Mouse (Mus musculus) gastrocnemius, adult 2 months (tissue): ENCODE data around the gene Ccdc182. TPM values are rescaled to one million over a fixed set of nuclear protein-coding genes. Genes with fewer than 3 reads are reported as not detected.

Experiments
- DNase-seq: peaks from one replicate; pipeline ENCODE4 v3.0.0; 2022
- H3K27ac ChIP-seq: fragments of 200-600 bp; 2 replicates; pipeline ENCODE4 v1.8.1; 2022; ENCODE audit warnings: mild to moderate bottlenecking
- H3K4me3 ChIP-seq: fragments of 200-600 bp; 2 replicates; pipeline ENCODE4 v1.8.1; 2022; ENCODE audit warnings: mild to moderate bottlenecking, moderate library complexity
- CTCF ChIP-seq: fragments of 200-600 bp; IDR thresholded peaks from 2 replicates; pipeline ENCODE4 v1.8.1; 2022; ENCODE audit warnings: antibody characterized with exemption, mild to moderate bottlenecking, moderate library complexity
- intact Hi-C: fragments of 180-260 bp; cut with DNase I; formaldehyde crosslinking; loops from one replicate; pipeline ENCODE4 v1.15.1; 2025
- total RNA-seq, 2 experiments: library from RNA; stranded (reverse); gene quantifications; 2 replicates each; pipeline ENCODE4 v1.2.3; 2021

The Ccdc182 gene
- total RNA-seq, 2 experiments from 2014 or later = not detected

GRCm38 (mm10) chr11:88288400-88288799, 5.5 kb upstream of the Ccdc182 start:
- intact Hi-C loops = loop anchor here (10.0 kb wide), 1 partner anchor 456 kb away; no protein-coding TSS in a partner anchor
- DNase-seq = no peak
- Histone ChIP-seq H3K4me3 (no peak overlapping the region), H3K27ac (no peak overlapping the region)
- TF ChIP-seq CTCF = no peak

DNA sequence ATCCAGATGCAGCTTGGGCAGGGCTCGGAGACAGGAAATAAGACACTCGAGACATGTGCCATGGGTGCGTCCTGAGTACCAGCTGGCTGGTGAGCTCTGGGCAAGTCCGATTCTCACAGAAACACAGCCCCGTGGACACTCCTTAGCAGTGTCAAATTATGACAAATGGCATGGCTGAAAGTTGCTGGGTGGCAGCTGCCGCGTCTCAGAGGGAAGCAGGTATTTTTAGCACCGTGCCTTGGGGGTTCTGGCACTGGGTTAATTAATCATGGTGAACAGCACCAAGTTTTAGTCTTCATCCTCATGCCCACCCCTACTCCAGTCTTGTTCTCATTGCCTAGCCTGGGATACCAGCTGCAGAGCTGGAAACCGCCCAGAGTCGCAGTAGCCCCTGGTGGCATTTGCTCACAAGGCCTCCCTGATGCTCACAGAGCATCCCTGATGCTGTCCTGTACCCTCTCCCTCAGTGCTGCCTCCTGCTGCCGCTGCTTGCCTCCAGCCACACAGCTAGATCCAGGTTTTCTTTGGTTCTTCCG, 5.0 kb upstream of the Ccdc182 start:
- no peak overlapping the region for H3K4me3 ChIP-seq
- TF ChIP-seq CTCF = peak; percentile 33; the same call in 1 of the 2 replicates
- intact Hi-C loops = loop anchor here (10.0 kb wide), 1 partner anchor 456 kb away; no protein-coding TSS in a partner anchor
- H3K27ac ChIP-seq = peak overlapping the region; percentile 54; the same call in 1 of the 2 replicates
- DNase-seq = peak; percentile 74

DNA sequence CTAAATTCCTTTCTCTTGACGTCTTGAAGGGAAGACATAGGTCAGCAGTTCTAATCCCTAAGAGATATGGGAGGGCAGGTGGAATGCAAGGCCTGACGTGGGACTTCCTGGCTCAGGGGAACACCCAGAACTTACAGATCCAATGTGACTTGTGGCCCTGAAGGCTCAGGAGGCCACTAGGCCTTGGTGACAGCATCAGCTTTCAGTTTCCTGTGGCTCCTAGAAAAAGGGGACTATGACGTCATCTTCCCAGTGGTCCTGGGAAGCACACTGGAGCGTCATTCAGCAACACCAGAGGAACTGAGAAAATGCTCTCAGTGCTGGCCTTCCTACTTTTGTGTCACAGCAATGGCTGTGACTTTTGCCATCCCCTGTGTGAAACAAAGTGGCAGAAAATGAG, 2.6 kb upstream of the Ccdc182 start:
- TF ChIP-seq CTCF = no peak
- intact Hi-C loops = loop anchor here (5.0 kb wide), 2 partner anchors 36 to 121 kb away; no protein-coding TSS in a partner anchor
- no peak overlapping the region for H3K4me3 ChIP-seq
- no peak overlapping the region for H3K27ac ChIP-seq
- no peak for DNase-seq

- peak; percentile 71 for TF ChIP-seq CTCF
- H3K27ac ChIP-seq = no peak overlapping the region
- H3K4me3 ChIP-seq = no peak overlapping the region
- intact Hi-C loops = loop anchor here (5.0 kb wide), 2 partner anchors 36 to 121 kb away; no protein-coding TSS in a partner anchor
- no peak for DNase-seq
Observed at GRCm38 (mm10) chr11:88291688-88292087, 2.2 kb upstream of the Ccdc182 start.

DNA sequence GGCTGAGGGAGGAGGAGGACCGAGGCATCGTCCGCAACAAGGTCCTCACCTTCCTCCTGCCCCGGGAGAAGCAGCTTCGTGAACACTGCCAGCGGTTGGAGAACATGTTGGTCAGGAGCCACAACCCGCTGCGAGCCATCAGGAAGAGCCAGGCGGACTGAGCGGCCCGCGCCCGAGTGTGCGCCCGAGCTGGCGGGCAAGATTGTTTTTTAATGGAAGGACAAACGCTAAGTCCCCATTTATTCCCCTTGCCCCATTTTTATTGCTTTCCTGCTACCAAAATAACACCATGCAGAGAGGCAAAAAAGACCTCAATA, 494 bp downstream of the Ccdc182 start:
- intact Hi-C loops = loop anchor here (5.0 kb wide), 2 partner anchors 33 to 118 kb away; no protein-coding TSS in a partner anchor
- no peak for DNase-seq
- no peak overlapping the region for H3K27ac ChIP-seq
- H3K4me3 ChIP-seq = no peak overlapping the region
- no peak for TF ChIP-seq CTCF

DNA sequence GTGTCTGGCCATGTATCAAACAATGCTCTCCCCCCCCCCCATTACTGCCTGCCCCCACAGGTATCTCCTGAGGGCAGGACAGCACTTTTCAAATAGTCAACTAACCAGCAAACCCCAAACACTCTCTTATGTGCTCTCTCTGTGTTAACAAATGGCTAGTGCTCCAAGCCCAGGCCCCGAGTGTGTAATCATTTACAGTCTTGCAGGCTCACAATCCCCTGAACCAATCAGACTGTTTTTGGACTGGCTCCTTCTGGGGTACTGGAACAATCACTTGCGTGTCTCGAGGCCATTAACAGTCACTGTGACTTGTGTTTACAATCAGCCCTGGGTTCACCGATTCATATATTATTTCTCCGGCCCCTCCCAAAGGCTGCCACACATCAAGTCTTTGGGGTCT, 1.4 kb downstream of the Ccdc182 start:
- no peak for DNase-seq
- TF ChIP-seq CTCF = no peak
- intact Hi-C loops = no loop called here
- Histone ChIP-seq H3K4me3 (no peak overlapping the region), H3K27ac (no peak overlapping the region)

DNA sequence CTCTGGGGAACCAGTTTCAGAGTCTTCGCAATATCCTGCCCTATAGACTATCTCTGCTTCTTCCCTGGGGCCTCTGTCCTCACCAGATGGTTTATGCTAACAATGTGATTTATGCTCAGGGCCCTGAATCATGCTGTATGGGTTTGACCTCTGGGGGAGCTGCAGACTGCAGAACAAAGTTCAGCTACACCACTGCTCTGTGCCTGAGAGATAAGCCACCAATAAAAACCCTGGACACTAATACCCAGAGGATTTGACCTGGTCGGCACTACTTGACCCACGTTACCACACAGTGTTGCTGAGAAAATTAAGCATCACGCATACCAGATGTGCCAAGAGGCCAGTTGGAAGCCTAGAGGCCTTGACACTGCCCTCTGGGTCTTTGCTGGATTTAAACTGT, 3.7 kb downstream of the Ccdc182 start:
- DNase-seq = no peak
- intact Hi-C loops = no loop called here
- TF ChIP-seq CTCF = peak; percentile 41
- H3K27ac ChIP-seq = no peak overlapping the region
- no peak overlapping the region for H3K4me3 ChIP-seq

DNA sequence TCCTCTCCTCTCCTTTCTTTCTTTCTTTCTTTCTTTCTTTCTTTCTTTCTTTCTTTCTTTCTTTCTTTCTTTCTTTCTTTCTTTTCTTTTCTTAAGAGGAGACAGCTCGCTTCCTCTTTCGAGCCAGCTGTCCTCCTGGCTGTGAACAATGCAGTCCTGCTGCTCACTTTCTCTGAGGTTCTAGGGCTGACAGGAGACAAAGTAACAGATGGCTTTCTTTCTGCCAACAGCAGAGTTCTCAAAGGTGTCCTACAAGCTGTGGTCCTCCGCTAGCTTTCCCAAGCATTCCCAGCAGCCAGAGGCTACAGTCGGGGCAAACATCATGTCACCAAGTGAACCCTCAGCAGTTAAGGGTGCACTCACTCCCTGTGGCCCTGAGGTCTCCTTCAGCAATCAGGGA, 5.5 kb downstream of the Ccdc182 start:
- no peak overlapping the region for H3K27ac ChIP-seq
- intact Hi-C loops = no loop called here
- H3K4me3 ChIP-seq = no peak overlapping the region
- no peak for TF ChIP-seq CTCF
- no peak for DNase-seq

DNA sequence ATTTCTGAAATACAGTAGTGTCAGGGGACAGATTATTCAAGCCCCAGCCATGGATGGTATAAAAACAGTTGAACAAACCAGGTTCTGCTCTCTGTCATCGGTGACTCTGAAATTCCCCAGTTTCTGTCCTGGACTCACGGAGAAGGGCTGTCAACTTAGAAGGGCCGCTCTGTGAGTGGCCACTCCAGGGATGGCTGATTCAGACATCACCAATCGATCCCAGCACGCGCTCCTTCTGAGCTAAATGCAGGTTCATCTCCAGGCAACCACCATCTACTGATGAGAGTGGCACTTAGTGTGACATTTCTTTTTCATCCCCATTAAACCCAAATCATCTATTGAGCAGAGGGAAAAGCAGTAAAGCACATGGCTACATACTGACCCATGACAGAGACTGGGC, 7.8 kb downstream of the Ccdc182 start:
- Histone ChIP-seq H3K27ac (no peak overlapping the region), H3K4me3 (no peak overlapping the region)
- DNase-seq = no peak
- intact Hi-C loops = no loop called here
- TF ChIP-seq CTCF = no peak

DNA sequence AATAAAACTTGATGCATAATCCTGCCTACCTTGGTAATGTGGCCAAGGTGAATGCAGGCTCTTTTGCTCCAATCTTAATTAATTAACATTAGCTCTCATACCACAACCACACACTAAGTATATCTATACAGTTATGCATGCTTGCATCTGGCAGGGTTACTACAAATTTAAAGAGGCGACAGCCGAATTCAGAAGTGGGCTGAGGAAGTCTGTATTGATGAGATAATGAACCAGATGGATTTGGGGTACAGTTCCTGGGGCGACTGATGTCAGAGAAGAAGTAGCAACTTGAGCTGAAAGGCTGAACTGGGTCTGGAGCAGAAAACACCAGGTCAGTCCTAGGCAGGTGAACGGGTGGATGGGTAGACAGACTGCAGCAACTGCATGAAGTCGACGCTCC, 11.9 kb downstream of the Ccdc182 start:
- Histone ChIP-seq H3K27ac (no peak overlapping the region), H3K4me3 (no peak overlapping the region)
- intact Hi-C loops = no loop called here
- no peak for DNase-seq
- TF ChIP-seq CTCF = no peak

DNA sequence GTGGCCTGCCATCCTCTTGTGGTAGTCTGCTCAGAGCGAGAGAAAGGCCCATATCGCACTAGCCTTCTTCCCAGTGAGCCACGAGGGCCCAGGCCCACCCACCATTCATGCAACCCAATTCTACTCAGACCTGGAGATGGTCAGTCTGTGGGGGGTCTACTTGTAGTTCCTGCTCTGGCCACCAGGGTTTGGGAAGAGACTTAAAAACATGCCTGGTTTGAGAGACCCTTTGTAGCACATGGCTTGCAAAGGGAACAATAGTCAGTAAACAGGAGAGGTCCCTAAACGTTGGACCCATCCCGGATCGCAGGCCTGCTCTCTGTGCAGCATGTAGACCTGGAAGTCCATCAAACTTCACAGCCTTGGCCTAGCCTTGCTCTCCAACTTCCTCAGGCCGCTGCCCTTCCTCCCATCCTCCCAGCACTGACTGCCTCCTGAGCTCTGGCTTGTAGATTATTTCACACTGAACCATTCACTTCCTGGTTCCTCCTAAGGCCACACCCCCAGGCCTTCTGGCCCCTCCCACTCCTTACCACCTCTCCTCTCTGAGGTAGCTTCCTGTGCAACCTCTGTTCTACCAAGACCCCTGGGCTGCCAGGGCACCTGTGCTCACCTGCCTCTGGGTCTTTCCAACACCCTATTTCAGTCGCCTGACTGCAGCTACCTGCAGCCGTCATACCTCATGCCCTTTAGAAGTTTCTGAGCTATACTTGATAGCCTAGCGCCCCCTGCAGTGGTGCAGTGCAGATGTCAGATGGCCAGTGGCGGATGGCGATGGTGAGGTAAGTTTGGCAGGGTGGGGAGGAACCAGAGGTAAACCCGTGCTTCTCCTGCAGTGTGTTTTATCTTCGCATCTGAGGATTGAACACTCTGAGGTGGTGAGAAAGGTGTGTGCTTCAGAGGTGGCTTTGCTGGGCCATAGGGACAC, 14.0 kb downstream of the Ccdc182 start:
- Histone ChIP-seq H3K27ac (no peak overlapping the region), H3K4me3 (no peak overlapping the region)
- intact Hi-C loops = no loop called here
- no peak for DNase-seq
- peak; percentile 37; the same call in 1 of the 2 replicates for TF ChIP-seq CTCF

GRCm38 (mm10) chr11:88309059-88309700, 15.3 kb downstream of the Ccdc182 start:
- TF ChIP-seq CTCF = no peak
- intact Hi-C loops = no loop called here
- no peak overlapping the region for H3K27ac ChIP-seq
- no peak overlapping the region for H3K4me3 ChIP-seq
- no peak for DNase-seq

DNA sequence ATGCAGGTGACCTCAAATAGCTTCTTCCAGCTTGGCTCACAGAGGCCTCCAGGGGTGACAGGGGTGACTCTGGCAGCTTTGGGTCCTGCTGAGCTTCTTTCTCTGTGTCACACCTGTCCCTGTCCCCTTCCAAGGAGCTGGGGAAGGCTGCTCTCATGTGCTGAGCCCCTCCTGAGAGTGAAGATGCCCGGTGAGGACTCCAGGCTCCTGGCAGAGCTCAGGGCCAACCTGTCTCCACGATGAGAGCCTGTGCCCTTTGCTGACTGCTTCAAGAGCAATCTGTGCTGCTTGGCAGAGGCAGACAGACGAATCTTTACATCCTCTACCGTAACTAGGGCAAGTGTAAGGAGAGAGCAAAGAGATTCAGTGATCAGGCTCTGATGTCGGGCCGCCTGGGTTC, 16.9 kb downstream of the Ccdc182 start:
- intact Hi-C loops = no loop called here
- peak overlapping the region; percentile 46; the same call in 1 of the 2 replicates for H3K27ac ChIP-seq
- H3K4me3 ChIP-seq = no peak overlapping the region
- no peak for TF ChIP-seq CTCF
- DNase-seq = peak; percentile 38
